In genomic region chr5:114764812-114765735, GRCm38 (mm10) we compare ENCODE assay signal across 9 mouse cellular contexts. TPM values are rescaled to one million over a fixed set of nuclear protein-coding genes. Genes with fewer than 3 reads are reported as not detected.
DNase-seq lines count a peak whose midpoint lies in the region; ATAC-seq and TF ChIP-seq lines count a peak whose summit lies in the region.
"Had no signal": no experiment of that assay in that cellular context is flagged by ENCODE, and none has a peak within 500 bp of the region (broad histone marks: within the 10 kb centered on the region; RNA-seq: fewer than 3 reads in every experiment).

No protein-coding gene starts in this region.

- TF ChIP-seq CTCF in liver, adult 2 months (IDR thresholded peaks at IDR 0.05; ENCODE audit: low read depth, low read length): peak; percentile 26

- no peak overlapping the region for H3K4me3 ChIP-seq in liver, adult 2 months (ENCODE audit: insufficient read depth, low read depth, low read length)
- H3K4me3 ChIP-seq in hindbrain, embryonic 12.5 days: no peak overlapping the region
- H3K4me3 ChIP-seq: forebrain, embryonic 15.5 days had no signal

- H3K9ac ChIP-seq in liver, adult 2 months (ENCODE audit: low read depth, low read length): no peak overlapping the region
- H3K9ac ChIP-seq in hindbrain, embryonic 12.5 days: no peak overlapping the region
- H3K9ac ChIP-seq: forebrain, embryonic 15.5 days had no signal

- DNase-seq in CD4-positive, CD25-positive, alpha-beta regulatory T cell, adult 2 months (ENCODE audit: low read depth, low spot score): peak; percentile 52
- no peak for DNase-seq in liver, adult 2 months (ENCODE audit: extremely low read depth, low read depth, low spot score)
- no peak for DNase-seq in liver
- peak; percentile 52 for DNase-seq in adrenal gland, postnatal 10 days
- no peak for DNase-seq in spleen, adult 18-20 months

- ATAC-seq in CD4-positive, CD25-positive, alpha-beta regulatory T cell, adult 4 months: no peak
- 0 out of 2 replicates have a peak, but pooled peaks have one; percentile 32 for ATAC-seq in common myeloid progenitor, adult 5-6 weeks (replicated peaks; ENCODE audit: low read depth, poor library complexity, severe bottlenecking)
- no peak for ATAC-seq in hindbrain, embryonic 12.5 days (ENCODE audit: low FRiP score)
- ATAC-seq: forebrain, embryonic 15.5 days had no signal

- H3K27me3 ChIP-seq in liver, adult 2 months (ENCODE audit: control insufficient read depth, insufficient read depth, low read length): no peaks in the 10 kb centered on the region
- no peaks in the 10 kb centered on the region for H3K27me3 ChIP-seq in hindbrain, embryonic 12.5 days
- H3K27me3 ChIP-seq: forebrain, embryonic 15.5 days had no signal

- peaks cover 21% of the 10 kb centered on the region for H3K79me2 ChIP-seq in liver, adult 2 months (ENCODE audit: control insufficient read depth, insufficient read depth, low read length)

- H3K4me2 ChIP-seq in hindbrain, embryonic 12.5 days (replicated peaks): no peak overlapping the region
- H3K4me2 ChIP-seq: forebrain, embryonic 15.5 days had no signal

- peaks cover 24% of the 10 kb centered on the region; the same call in 1 of the 2 replicates for H3K36me3 ChIP-seq in liver, adult 2 months (ENCODE audit: control insufficient read depth, insufficient read depth, low read length)
- H3K36me3 ChIP-seq in hindbrain, embryonic 12.5 days: peaks cover 55% of the 10 kb centered on the region

- no peak overlapping the region for H3K27ac ChIP-seq in liver, adult 2 months (replicated peaks; ENCODE audit: insufficient read depth, low read depth, low read length)
- no peak overlapping the region for H3K27ac ChIP-seq in hindbrain, embryonic 12.5 days
- H3K27ac ChIP-seq: forebrain, embryonic 15.5 days had no signal

- no peaks in the 10 kb centered on the region for H3K4me1 ChIP-seq in liver, adult 2 months (ENCODE audit: control insufficient read depth, insufficient read depth, low read length)
- no peaks in the 10 kb centered on the region for H3K4me1 ChIP-seq in hindbrain, embryonic 12.5 days

- no peak for TF ChIP-seq POLR2A in liver, adult 2 months (IDR thresholded peaks at IDR 0.05; ENCODE audit: extremely low read depth, insufficient read depth, low read length)

- WGBS in liver, adult 2 months: 93% methylated on average over 18 of the region's 18 CpGs
- 93% methylated on average over 18 of the region's 18 CpGs for WGBS in hindbrain, embryonic 12.5 days

- H3K9me3 ChIP-seq in hindbrain, embryonic 12.5 days (replicated peaks): no peaks in the 10 kb centered on the region
- H3K9me3 ChIP-seq: forebrain, embryonic 15.5 days had no signal

RNA-seq across cellular contexts. Expression of gene Ankrd13a, which starts 9.4 kb away (rescaled TPM):
- polyA plus RNA-seq in CD4-positive, CD25-positive, alpha-beta regulatory T cell, adult 4 months (2017; shearing (Covaris generic)): 10 to 100 TPM; 13.9 to 23.3 TPM
- total RNA-seq in liver, adult 2 months (2014; rRNA removed): 11.4 and 14.7 TPM in 2 replicates
- polyA plus RNA-seq in liver, adult 2 months (2012; rRNA removed): 15.9 and 19.1 TPM in 2 replicates
- total RNA-seq in adrenal gland, postnatal 10 days (2021): 10 to 100 TPM; 91.7 to 95.0 TPM
- total RNA-seq in common myeloid progenitor, adult 5-6 weeks (2017): 365 and 466 TPM in 2 replicates
- polyA plus RNA-seq in hindbrain, embryonic 12.5 days (2016; fragmentation: Nextera tagmentation; extraction: Ambion mirVana): 80.2 and 81.9 TPM in 2 replicates

RNA-seq across cellular contexts. Expression of gene Git2, which starts 10.2 kb away (rescaled TPM):
- 100 to 1,000 TPM; 147 to 207 TPM for polyA plus RNA-seq in CD4-positive, CD25-positive, alpha-beta regulatory T cell, adult 4 months (2017; shearing (Covaris generic))
- total RNA-seq in liver, adult 2 months (2014; rRNA removed): 11.0 and 13.2 TPM in 2 replicates
- polyA plus RNA-seq in liver, adult 2 months (2012; rRNA removed): 11.1 and 11.8 TPM in 2 replicates
- 10 to 100 TPM; 45.3 to 63.5 TPM for total RNA-seq in adrenal gland, postnatal 10 days (2021)
- 80.9 and 86.3 TPM in 2 replicates for total RNA-seq in common myeloid progenitor, adult 5-6 weeks (2017)
- 47.2 and 57.1 TPM in 2 replicates for polyA plus RNA-seq in hindbrain, embryonic 12.5 days (2016; fragmentation: Nextera tagmentation; extraction: Ambion mirVana)

RNA-seq across cellular contexts. Expression of gene Tchp, which starts 57.5 kb away (rescaled TPM):
- polyA plus RNA-seq in CD4-positive, CD25-positive, alpha-beta regulatory T cell, adult 4 months (2017; shearing (Covaris generic)): 10 to 100 TPM in 1 of 2 experiments, 1 to 10 TPM in 1; 3.7 to 14.3 TPM
- total RNA-seq in liver, adult 2 months (2014; rRNA removed): 0.83 and 1.4 TPM in 2 replicates
- polyA plus RNA-seq in liver, adult 2 months (2012; rRNA removed): 2.1 and 4.0 TPM in 2 replicates
- 10 to 100 TPM in 1 of 2 experiments, 1 to 10 TPM in 1; 5.7 to 11.7 TPM for total RNA-seq in adrenal gland, postnatal 10 days (2021)
- total RNA-seq in common myeloid progenitor, adult 5-6 weeks (2017): 9.7 and 12.3 TPM in 2 replicates
- polyA plus RNA-seq in hindbrain, embryonic 12.5 days (2016; fragmentation: Nextera tagmentation; extraction: Ambion mirVana): 19.6 and 21.1 TPM in 2 replicates

RNA-seq across cellular contexts. Expression of gene 1500011B03Rik, which starts 58.2 kb away (rescaled TPM):
- 10 to 100 TPM; 51.9 to 57.3 TPM for polyA plus RNA-seq in CD4-positive, CD25-positive, alpha-beta regulatory T cell, adult 4 months (2017; shearing (Covaris generic))
- 2.0 and 2.1 TPM in 2 replicates for total RNA-seq in liver, adult 2 months (2014; rRNA removed)
- 4.2 and 7.2 TPM in 2 replicates for polyA plus RNA-seq in liver, adult 2 months (2012; rRNA removed)
- 10 to 100 TPM; 39.1 to 55.8 TPM for total RNA-seq in adrenal gland, postnatal 10 days (2021)
- 59.4 and 74.8 TPM in 2 replicates for total RNA-seq in common myeloid progenitor, adult 5-6 weeks (2017)
- polyA plus RNA-seq in hindbrain, embryonic 12.5 days (2016; fragmentation: Nextera tagmentation; extraction: Ambion mirVana): 165 TPM in 2 replicates

Comparison
In these comparisons a context has a peak if more than half of its experiments do, and no peak if none do; other contexts are left out.
1. DNase-seq: peak in CD4-positive, CD25-positive, alpha-beta regulatory T cell, adult 2 months (single experiment) and adrenal gland, postnatal 10 days (single experiment); none in liver, adult 2 months (single experiment), liver (single experiment) and spleen, adult 18-20 months (0 of 2).